Mouse (Mus musculus) forebrain, embryonic 14.5 days (tissue): ENCODE results near the gene Gnat2. TPM values are rescaled to one million over a fixed set of nuclear protein-coding genes. Genes with fewer than 3 reads are reported as not detected.
A peak's percentile ranks its signal among the peaks of the same experiment; 100 is the strongest.

ENCODE experiments used
- ATAC-seq: fragments of 200-750 bp; cut with Nextera tagmentation; 2 replicates; pipeline ENCODE4 v1.8.0; 2017; ENCODE audit warnings: mild to moderate bottlenecking, moderate library complexity
- DNase-seq: peaks from one replicate; pipeline ENCODE4 v3.0.0-alpha.2; 2015; ENCODE audit warnings: low spot score
- H3K27ac ChIP-seq: fragments of 300-500 bp; sonication (generic); 2 replicates; pipeline ENCODE4 v1.5.1; 2014; ENCODE audit warnings: low read depth, mild to moderate bottlenecking, control low read depth, low read length, moderate library complexity
- H3K27me3 ChIP-seq: fragments of 300-500 bp; sonication (generic); replicated peaks from 2 replicates; pipeline ENCODE4 v1.6.1; 2014; ENCODE audit warnings: low read length, control low read depth, mixed read lengths; ENCODE audit not compliant: control insufficient read depth, insufficient read depth
- H3K36me3 ChIP-seq: fragments of 300-500 bp; sonication (generic); 2 replicates; pipeline ENCODE4 v1.6.1; 2014; ENCODE audit warnings: low read length, control low read depth; ENCODE audit not compliant: control insufficient read depth, insufficient read depth
- H3K4me1 ChIP-seq: fragments of 300-500 bp; sonication (generic); 2 replicates; pipeline ENCODE4 v1.6.1; 2014; ENCODE audit warnings: antibody characterized with exemption, low read length, control low read depth; ENCODE audit not compliant: control insufficient read depth, insufficient read depth
- H3K4me2 ChIP-seq: fragments of 300-500 bp; sonication (generic); 2 replicates; pipeline ENCODE4 v1.6.1; 2014; ENCODE audit warnings: mild to moderate bottlenecking, control low read depth, low read length
- H3K4me3 ChIP-seq: fragments of 300-500 bp; sonication (generic); 2 replicates; pipeline ENCODE4 v1.5.1; 2014; ENCODE audit warnings: low read depth, low read length, control low read depth
- H3K9ac ChIP-seq: fragments of 300-500 bp; sonication (generic); 2 replicates; pipeline ENCODE4 v1.6.1; 2014; ENCODE audit warnings: mild to moderate bottlenecking, low read length, control low read depth, moderate library complexity
- H3K9me3 ChIP-seq: fragments of 300-500 bp; sonication (generic); replicated peaks from 2 replicates; pipeline ENCODE4 v1.6.1; 2016; ENCODE audit warnings: low read length, control low read depth, mixed read lengths; ENCODE audit not compliant: control insufficient read depth
- WGBS: fragments of 180-500 bp; shearing (Covaris S2); extraction: QIAGEN DNeasy Blood & Tissue Kit; methylation state at CpG from one replicate; pipeline ENCODE4 v1.1.7; 2014; 5-methylcytosine and 5-hydroxymethylcytosine counted together
- polyA plus RNA-seq: library from polyadenylated mRNA; unstranded; fragments of >200 nt; fragmentation: Nextera tagmentation; extraction: Ambion mirVana; gene quantifications from 2 replicates; pipeline ENCODE4 v1.2.1, GENCODE M21; 2014

The Gnat2 gene
- polyA plus RNA-seq, 1 experiment from 2014 or later = 0.28 TPM

DNA sequence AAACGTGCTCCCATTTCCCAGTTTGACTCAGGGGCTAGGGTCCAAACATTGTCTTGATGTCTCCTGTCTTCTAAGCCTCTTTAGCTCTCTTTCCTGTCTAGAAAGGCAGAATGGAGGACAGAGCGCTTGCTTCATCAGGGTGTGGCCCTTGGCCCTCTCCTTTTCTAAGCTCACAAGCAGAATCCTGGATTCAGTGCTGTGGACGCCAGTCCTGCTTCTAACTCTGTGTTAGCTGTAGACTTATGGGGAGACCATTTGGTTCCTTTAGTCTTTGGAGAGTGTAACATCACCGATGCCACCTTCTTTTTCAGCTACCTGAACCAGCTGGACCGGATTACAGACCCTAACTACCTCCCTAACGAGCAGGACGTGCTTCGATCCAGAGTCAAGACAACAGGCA, 5.1 kb downstream of the Gnat2 start:
- DNase-seq = no peak
- no peaks in the 10 kb centered on the region for H3K36me3 ChIP-seq
- no peaks in the 10 kb centered on the region for H3K27me3 ChIP-seq
- H3K4me2 ChIP-seq = no peak overlapping the region
- peaks cover 18% of the 10 kb centered on the region for H3K4me1 ChIP-seq
- WGBS = 77% methylated on average over 8 of the region's 8 CpGs
- no peak overlapping the region for H3K9ac ChIP-seq
- H3K27ac ChIP-seq = no peak overlapping the region
- no peaks in the 10 kb centered on the region for H3K9me3 ChIP-seq
- no peak overlapping the region for H3K4me3 ChIP-seq
- ATAC-seq = no peak

DNA sequence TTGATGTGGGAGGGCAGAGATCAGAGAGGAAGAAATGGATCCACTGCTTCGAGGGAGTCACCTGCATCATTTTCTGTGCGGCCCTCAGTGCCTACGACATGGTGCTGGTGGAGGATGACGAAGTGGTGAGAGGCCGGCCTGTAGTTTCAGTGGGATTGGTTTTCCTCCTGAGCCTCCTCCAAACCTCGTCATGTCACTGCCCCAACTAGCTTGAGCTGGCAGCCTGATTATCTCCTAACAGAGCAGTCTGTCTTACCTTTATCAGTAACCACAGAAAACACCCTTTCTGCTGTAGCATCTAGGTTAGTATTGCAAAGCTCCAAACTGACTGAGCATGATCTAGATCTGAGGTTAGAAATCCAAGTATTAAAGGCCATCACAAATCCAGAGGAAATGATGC, 5.7 kb downstream of the Gnat2 start:
- no peak for DNase-seq
- Histone ChIP-seq H3K9me3 (no peaks in the 10 kb centered on the region), H3K36me3 (no peaks in the 10 kb centered on the region), H3K4me1 (peaks cover 18% of the 10 kb centered on the region), H3K27ac (no peak overlapping the region), H3K4me3 (no peak overlapping the region), H3K9ac (no peak overlapping the region), H3K27me3 (no peaks in the 10 kb centered on the region), H3K4me2 (no peak overlapping the region)
- WGBS = 82% methylated on average over 6 of the region's 6 CpGs
- no peak for ATAC-seq

DNA sequence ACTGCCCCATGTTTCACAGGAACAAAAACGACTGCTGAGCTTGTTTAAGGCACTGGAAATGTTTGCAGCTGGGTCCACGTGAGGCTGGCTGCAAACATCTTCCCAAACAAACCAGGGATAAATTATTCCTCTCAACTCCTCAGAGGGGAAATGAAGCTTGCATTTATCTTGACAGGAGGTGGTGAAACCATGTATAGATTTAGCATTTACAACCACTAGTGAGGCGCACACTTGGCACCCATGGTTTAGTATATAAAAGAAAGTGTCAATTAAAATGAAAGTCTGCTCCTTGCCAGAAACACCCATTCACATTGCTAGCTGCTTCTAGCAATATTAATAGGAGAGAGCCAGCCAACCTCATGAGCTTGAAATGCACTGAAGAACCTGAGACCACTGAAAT, 9.0 kb downstream of the Gnat2 start:
- DNase-seq = peak; percentile 92

DNA sequence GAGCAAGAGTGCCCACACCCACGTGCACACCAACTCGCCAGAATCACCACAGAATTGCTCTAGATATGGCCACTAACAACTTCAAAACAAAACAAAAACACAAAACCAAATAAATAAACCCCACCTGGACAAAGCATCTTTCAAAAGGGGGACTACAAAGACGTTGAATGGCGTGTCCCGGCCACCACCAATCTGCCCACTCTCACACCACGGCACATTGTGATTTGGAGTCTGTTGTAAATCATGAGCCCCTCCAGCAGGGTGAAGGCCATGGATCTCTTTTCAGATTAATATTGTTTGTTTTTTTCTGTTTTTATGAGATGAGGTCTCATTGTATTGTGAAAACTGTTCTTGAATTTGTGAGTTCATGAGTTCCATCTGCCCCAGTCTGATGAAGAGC, 9.5 kb downstream of the Gnat2 start:
- no peak overlapping the region for H3K4me2 ChIP-seq
- DNase-seq (no peak), ATAC-seq (peak; percentile 52)
- H3K4me1 ChIP-seq = peaks cover 18% of the 10 kb centered on the region
- H3K27ac ChIP-seq = peak overlapping the region; percentile 73
- H3K36me3 ChIP-seq = peaks cover 14% of the 10 kb centered on the region; the same call in 1 of the 2 replicates
- no peaks in the 10 kb centered on the region for H3K9me3 ChIP-seq
- no peaks in the 10 kb centered on the region for H3K27me3 ChIP-seq
- no peak overlapping the region for H3K4me3 ChIP-seq
- WGBS = 34% methylated on average over 6 of the region's 6 CpGs
- H3K9ac ChIP-seq = no peak overlapping the region

More for the DNA sequence above, 9.0 kb downstream of the Gnat2 start:
- Histone ChIP-seq H3K4me2 (no peak overlapping the region; the same call in 1 of the 2 replicates), H3K9me3 (no peaks in the 10 kb centered on the region), H3K9ac (no peak overlapping the region), H3K4me1 (peaks cover 18% of the 10 kb centered on the region), H3K27me3 (no peaks in the 10 kb centered on the region), H3K36me3 (peaks cover 13% of the 10 kb centered on the region; the same call in 1 of the 2 replicates), H3K27ac (peak overlapping the region; percentile 73), H3K4me3 (no peak overlapping the region)
- peak; percentile 90 for ATAC-seq
- WGBS = 7% methylated on average over 3 of the region's 3 CpGs

DNA sequence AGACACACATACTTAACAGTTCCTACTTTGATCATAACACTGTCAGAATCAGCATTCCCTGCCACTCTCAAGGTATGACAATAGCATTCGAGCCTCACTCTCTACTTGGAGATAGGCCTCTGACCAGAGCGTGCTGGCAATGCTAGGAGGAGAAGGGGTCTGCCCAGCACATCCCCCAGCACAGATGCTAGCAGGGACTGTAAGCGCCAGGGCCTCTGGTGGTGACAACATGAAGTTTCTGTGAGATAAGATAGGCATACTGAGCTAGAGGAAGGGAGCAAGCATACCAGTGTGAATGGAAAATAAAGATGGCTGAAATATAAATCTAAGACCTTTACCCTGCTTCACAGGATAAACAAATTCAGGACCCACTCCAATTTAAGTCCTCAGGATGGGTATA, 12.7 kb downstream of the Gnat2 start:
- Histone ChIP-seq H3K27ac (no peak overlapping the region), H3K36me3 (peaks cover 41% of the 10 kb centered on the region), H3K9ac (no peak overlapping the region), H3K4me2 (no peak overlapping the region), H3K9me3 (no peaks in the 10 kb centered on the region), H3K4me3 (no peak overlapping the region), H3K4me1 (peaks cover 17% of the 10 kb centered on the region), H3K27me3 (no peaks in the 10 kb centered on the region)
- DNase-seq (no peak), ATAC-seq (no peak)
- WGBS = 93% methylated on average over 3 of the region's 3 CpGs

DNA sequence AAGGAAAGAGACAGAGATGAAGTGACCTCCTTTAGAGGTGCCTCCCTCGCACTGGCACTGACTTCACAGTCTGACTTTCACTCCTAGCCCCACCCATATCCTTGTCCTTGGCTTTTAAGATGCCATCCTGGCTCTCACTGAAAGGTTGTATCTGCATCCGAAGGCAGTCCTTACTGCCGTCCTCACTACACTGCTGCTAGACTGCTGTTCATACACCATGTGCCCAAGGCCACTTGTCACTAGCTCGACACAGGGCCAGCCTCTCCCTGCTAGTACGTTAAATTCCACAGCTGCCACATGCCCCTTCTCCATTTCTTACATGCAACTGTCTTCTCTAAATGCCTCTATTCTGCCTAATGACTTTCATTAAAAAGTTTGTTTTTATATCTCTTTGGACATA, 18.7 kb downstream of the Gnat2 start:
- no peak for DNase-seq
- H3K4me2 ChIP-seq = no peak overlapping the region
- no peak overlapping the region for H3K27ac ChIP-seq
- H3K9ac ChIP-seq = no peak overlapping the region
- H3K4me1 ChIP-seq = no peaks in the 10 kb centered on the region
- no peaks in the 10 kb centered on the region for H3K9me3 ChIP-seq
- 86% methylated on average over 5 of the region's 5 CpGs for WGBS
- ATAC-seq = no peak
- H3K4me3 ChIP-seq = no peak overlapping the region
- no peaks in the 10 kb centered on the region for H3K27me3 ChIP-seq
- peaks cover 76% of the 10 kb centered on the region for H3K36me3 ChIP-seq

DNA sequence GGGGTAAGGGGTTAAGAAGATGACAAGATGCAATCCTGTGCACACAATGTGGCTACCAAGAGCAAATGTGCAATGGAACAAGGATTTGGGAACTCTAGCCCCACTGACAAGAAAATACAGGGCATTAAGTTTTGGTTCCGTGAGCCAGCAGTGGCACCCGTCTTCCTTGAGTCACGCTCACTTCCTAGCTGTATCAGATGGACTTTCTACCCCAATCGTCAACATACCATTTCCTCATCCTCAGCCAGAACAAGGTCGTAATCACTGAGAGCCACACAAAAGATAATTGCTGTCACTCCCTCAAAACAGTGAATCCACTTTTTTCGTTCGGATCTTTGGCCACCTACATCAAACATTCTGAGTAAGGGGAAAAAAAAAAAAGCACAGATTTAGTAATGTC, 19.7 kb downstream of the Gnat2 start:
- 89% methylated on average over 7 of the region's 7 CpGs for WGBS
- H3K4me1 ChIP-seq = no peaks in the 10 kb centered on the region
- H3K4me2 ChIP-seq = no peak overlapping the region
- no peaks in the 10 kb centered on the region for H3K9me3 ChIP-seq
- H3K4me3 ChIP-seq = no peak overlapping the region
- DNase-seq (no peak), ATAC-seq (no peak)
- no peak overlapping the region for H3K9ac ChIP-seq
- H3K36me3 ChIP-seq = peaks cover 77% of the 10 kb centered on the region
- no peak overlapping the region for H3K27ac ChIP-seq
- H3K27me3 ChIP-seq = no peaks in the 10 kb centered on the region

DNA sequence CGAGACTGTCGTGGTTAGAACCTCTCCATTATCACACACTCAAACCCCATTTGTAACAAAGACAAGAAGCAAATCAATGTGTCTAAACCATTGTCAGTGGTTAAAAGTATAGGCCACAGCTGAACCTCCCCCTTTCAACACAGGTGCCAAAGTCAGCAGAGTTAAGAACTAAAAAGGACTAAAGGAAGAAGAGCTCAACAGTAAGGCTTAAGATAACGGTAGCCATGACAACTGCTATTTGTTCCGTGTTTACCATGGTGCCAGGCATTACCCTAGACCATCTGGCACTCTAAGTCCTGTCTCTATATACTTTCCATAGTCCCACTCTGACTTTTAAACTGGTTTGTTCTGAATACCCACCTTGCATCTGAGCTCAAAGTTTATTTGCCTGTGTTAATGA, 20.1 kb downstream of the Gnat2 start:
- Histone ChIP-seq H3K27me3 (no peaks in the 10 kb centered on the region), H3K4me1 (no peaks in the 10 kb centered on the region), H3K4me3 (no peak overlapping the region), H3K36me3 (peaks cover 79% of the 10 kb centered on the region), H3K4me2 (no peak overlapping the region), H3K9ac (no peak overlapping the region), H3K27ac (no peak overlapping the region), H3K9me3 (no peaks in the 10 kb centered on the region)
- peak; percentile 9 for DNase-seq
- WGBS = 83% methylated on average over 4 of the region's 4 CpGs
- no peak for ATAC-seq

DNA sequence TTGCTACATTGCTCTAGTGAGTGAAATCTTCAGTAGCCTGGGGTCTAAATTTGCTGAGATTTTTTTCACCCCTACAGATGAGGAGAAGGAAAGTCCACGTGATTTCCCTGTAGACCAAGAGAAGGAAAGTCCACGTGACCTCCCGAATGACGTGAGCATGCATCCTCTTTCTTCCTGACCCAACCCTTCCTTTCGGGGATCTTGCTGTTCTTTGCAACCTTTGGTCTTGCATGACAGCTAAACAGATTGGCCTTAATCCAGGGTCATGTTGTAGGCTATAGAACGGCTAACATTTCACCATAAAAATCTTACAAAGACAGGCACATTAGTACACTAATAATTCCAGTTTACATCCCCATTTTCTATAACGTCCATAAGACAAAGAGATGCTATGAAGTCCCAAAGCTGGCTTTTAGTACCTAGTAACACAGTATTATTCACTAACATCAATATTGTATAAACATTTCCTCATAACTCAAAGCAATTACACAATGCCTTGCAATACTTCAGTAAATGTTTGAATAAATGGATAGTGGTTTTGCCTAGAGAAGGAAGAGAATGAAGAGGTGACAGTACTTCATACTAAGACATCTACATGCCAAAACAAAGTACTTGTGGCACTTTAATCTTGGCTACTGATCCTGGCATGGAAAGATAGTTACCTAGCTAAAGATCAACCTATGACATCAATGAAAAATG, 21.2 kb downstream of the Gnat2 start:
- ATAC-seq (no peak), DNase-seq (no peak)
- Histone ChIP-seq H3K27ac (no peak overlapping the region), H3K4me1 (no peaks in the 10 kb centered on the region), H3K36me3 (peaks cover 77% of the 10 kb centered on the region), H3K9ac (no peak overlapping the region), H3K4me3 (no peak overlapping the region), H3K27me3 (no peaks in the 10 kb centered on the region), H3K4me2 (no peak overlapping the region), H3K9me3 (no peaks in the 10 kb centered on the region)
- 93% methylated on average over 7 of the region's 7 CpGs for WGBS
